Mouse (Mus musculus) neural tube, embryonic 14.5 days (tissue): Measurements from ENCODE around the gene Slc16a13. TPM values are rescaled to one million over a fixed set of nuclear protein-coding genes. Genes with fewer than 3 reads are reported as not detected.
"Not testable (repeated sequence)": the region's sequence is repeated elsewhere in the genome, so short reads cannot be mapped to it uniquely, and the experiment has no call there.

Source experiments
- ATAC-seq: fragments of 200-750 bp; cut with Nextera tagmentation; 2 replicates; pipeline ENCODE4 v1.8.0; 2017; ENCODE audit warnings: low read depth, mild to moderate bottlenecking, moderate TSS enrichment, moderate library complexity
- H3K27ac ChIP-seq: fragments of 300-500 bp; sonication (generic); 2 replicates; pipeline ENCODE4 v1.5.1; 2014; ENCODE audit warnings: low read depth, mild to moderate bottlenecking, control low read depth, low read length, moderate library complexity, mixed read lengths
- H3K27me3 ChIP-seq: fragments of 300-500 bp; sonication (generic); 2 replicates; pipeline ENCODE4 v1.6.1; 2014; ENCODE audit warnings: low read length; ENCODE audit not compliant: control insufficient read depth, insufficient read depth
- H3K36me3 ChIP-seq: fragments of 300-500 bp; sonication (generic); 2 replicates; pipeline ENCODE4 v1.6.1; 2014; ENCODE audit warnings: low read length, mixed read lengths; ENCODE audit not compliant: control insufficient read depth, insufficient read depth
- H3K4me1 ChIP-seq: fragments of 300-500 bp; sonication (generic); 2 replicates; pipeline ENCODE4 v1.6.1; 2014; ENCODE audit warnings: low read length; ENCODE audit not compliant: control insufficient read depth, insufficient read depth
- H3K4me2 ChIP-seq: fragments of 300-500 bp; sonication (generic); 2 replicates; pipeline ENCODE4 v1.6.1; 2014; ENCODE audit warnings: mild to moderate bottlenecking, low read depth, low read length, control low read depth
- H3K4me3 ChIP-seq: fragments of 300-500 bp; sonication (generic); 2 replicates; pipeline ENCODE4 v1.5.1; 2014; ENCODE audit warnings: low read depth, low read length, control low read depth, mixed read lengths
- H3K9ac ChIP-seq: fragments of 300-500 bp; sonication (generic); replicated peaks from 2 replicates; pipeline ENCODE4 v1.6.1; 2014; ENCODE audit warnings: low read depth, mild to moderate bottlenecking, control low read depth, low read length, mixed read lengths
- H3K9me3 ChIP-seq: fragments of 300-500 bp; sonication (generic); 2 replicates; pipeline ENCODE4 v1.6.1; 2016; ENCODE audit warnings: low read length; ENCODE audit not compliant: control insufficient read depth
- WGBS: fragments of 180-500 bp; shearing (Covaris S2); extraction: QIAGEN DNeasy Blood & Tissue Kit; methylation state at CpG from one replicate; pipeline ENCODE4 v1.1.7; 2014; 5-methylcytosine and 5-hydroxymethylcytosine counted together
- microRNA counts: library from miRNA; unstranded; fragments of <30 nt; microRNA quantifications from one replicate; lab custom pipeline; 2016
- microRNA-seq: library from miRNA; unstranded; fragments of <30 nt; microRNA quantifications from one replicate; pipeline ENCODE4, GENCODE M21; 2016
- polyA plus RNA-seq: library from polyadenylated mRNA; unstranded; fragments of >200 nt; fragmentation: Nextera tagmentation; extraction: Ambion mirVana; gene quantifications from 2 replicates; pipeline ENCODE4 v1.2.1, GENCODE M21; 2014

Gene Slc16a13
- polyA plus RNA-seq, 1 experiment from 2014 or later = 10.4 TPM

DNA sequence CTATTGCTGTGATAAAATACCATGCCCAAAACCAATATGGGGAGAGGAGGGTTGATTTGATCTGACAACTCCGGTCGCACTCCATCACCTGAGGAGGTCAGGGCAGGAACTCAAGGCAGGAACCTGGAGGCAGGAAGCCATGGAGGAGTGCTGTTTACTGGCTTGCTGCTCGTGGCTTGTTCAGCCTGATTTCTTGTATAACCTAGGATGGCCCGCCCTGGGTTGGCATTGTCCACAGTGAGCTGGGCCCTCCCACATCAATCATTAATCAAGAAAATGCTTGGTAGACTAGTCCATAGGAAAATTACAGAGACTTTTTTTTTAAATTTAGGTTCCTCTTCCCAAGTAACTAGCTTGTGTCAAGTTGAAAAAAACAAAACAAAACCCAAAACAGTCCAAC, 46.4 kb downstream of the Slc16a13 start:
- Histone ChIP-seq H3K4me3 (no peak overlapping the region), H3K4me2 (no peak overlapping the region), H3K9me3 (no peaks in the 10 kb centered on the region), H3K4me1 (no peaks in the 10 kb centered on the region), H3K9ac (no peak overlapping the region), H3K27me3 (no peaks in the 10 kb centered on the region), H3K27ac (no peak overlapping the region), H3K36me3 (no peaks in the 10 kb centered on the region)
- 89% methylated on average over 4 of the region's 4 CpGs for WGBS
- no peak for ATAC-seq

DNA sequence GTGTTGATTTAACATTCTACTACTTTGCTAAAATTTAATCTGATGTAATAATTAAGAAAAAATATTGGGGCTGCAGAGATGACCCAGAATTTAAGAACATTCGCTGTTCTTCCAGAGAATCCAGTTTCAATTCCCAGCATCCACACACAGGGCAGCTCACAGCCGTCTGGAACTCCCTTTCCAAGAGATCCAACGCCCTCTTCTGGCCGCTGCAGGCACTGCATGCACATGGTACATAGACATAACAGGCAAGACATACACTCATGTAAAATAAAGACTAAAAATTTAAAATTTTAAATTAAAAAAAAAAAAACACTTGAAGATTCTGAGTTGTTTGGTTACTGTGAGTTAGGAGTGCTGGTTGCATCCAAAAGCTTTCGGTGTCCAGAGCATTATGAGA, 48.6 kb downstream of the Slc16a13 start:
- Histone ChIP-seq H3K9me3 (no peaks in the 10 kb centered on the region), H3K4me1 (no peaks in the 10 kb centered on the region), H3K4me3 (no peak overlapping the region), H3K36me3 (no peaks in the 10 kb centered on the region), H3K27me3 (no peaks in the 10 kb centered on the region), H3K9ac (no peak overlapping the region), H3K4me2 (no peak overlapping the region), H3K27ac (no peak overlapping the region)
- ATAC-seq = no peak
- WGBS = 53% methylated on average over 5 of the region's 5 CpGs

DNA sequence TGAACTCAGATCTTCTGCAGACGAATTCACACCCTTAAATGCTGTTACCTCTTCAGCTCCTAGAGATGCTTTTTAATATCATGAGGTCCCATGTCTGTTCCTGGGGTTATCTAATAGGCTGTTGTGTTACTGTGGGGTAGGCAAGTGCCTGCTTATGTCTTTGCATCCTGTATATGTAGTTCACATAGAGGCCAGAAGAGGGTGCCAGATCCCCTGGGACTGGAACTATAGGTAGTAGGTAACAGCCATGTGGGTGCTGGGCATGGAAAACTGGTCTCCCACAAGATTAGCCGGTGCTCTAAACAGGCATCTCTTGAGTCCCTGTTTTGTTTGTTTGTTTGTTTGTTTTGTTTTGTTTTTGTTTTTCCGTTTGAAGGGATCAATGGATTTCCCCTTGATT, 49.0 kb downstream of the Slc16a13 start:
- H3K4me3 ChIP-seq = no peak overlapping the region
- no peak overlapping the region for H3K9ac ChIP-seq
- H3K27me3 ChIP-seq = no peaks in the 10 kb centered on the region
- no peak for ATAC-seq
- H3K27ac ChIP-seq = no peak overlapping the region
- 49% methylated on average over 3 of the region's 3 CpGs for WGBS
- H3K4me2 ChIP-seq = no peak overlapping the region
- no peaks in the 10 kb centered on the region for H3K9me3 ChIP-seq
- no peaks in the 10 kb centered on the region for H3K36me3 ChIP-seq
- no peaks in the 10 kb centered on the region for H3K4me1 ChIP-seq

DNA sequence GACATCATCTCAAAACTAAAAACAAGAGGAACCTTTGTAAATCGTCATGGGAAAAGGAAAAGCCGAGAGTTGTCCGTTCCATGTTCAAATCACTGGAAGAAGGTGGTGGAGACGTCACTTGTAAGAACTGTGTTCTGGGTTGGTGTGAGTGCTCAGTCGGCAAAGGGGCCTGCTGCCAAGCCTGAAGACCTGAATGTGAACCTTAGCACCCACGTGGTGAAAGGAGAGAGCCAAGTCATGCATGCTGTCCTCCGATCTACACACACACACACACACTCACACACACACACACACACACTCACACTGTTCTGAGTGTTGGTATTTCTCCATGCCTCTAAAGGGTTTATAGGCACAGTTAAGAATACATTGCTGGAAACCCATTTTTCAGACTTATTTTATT, 49.7 kb downstream of the Slc16a13 start:
- H3K36me3 ChIP-seq = no peaks in the 10 kb centered on the region
- H3K9ac ChIP-seq = no peak overlapping the region
- no peak overlapping the region for H3K27ac ChIP-seq
- WGBS = 77% methylated on average over 7 of the region's 7 CpGs
- no peaks in the 10 kb centered on the region for H3K4me1 ChIP-seq
- no peak overlapping the region for H3K4me2 ChIP-seq
- ATAC-seq = no peak
- no peaks in the 10 kb centered on the region for H3K27me3 ChIP-seq
- H3K9me3 ChIP-seq = no peaks in the 10 kb centered on the region
- H3K4me3 ChIP-seq = no peak overlapping the region

DNA sequence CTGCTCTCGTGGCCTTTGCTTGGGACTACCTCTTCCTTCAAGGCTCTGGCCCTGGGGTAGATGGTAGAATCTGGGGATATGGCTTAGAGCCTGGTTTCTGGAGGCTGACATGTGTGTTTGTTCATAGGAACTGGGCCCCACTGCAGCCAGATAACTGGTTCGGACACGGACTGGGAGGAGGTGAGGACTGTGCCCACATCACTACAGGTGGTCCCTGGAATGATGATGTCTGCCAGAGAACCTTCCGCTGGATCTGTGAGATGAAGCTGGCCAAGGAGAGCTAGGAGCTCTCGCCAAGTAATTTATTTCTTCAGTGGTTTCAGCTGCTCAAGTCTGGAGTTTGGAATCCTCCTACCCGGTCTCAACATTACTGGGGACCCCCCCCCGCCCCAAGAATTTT, 50.6 kb downstream of the Slc16a13 start:
- H3K36me3 ChIP-seq = no peaks in the 10 kb centered on the region
- no peak overlapping the region for H3K4me2 ChIP-seq
- ATAC-seq = no peak
- no peak overlapping the region for H3K27ac ChIP-seq
- no peaks in the 10 kb centered on the region for H3K27me3 ChIP-seq
- no peak overlapping the region for H3K4me3 ChIP-seq
- no peaks in the 10 kb centered on the region for H3K9me3 ChIP-seq
- WGBS = 79% methylated on average over 7 of the region's 7 CpGs
- H3K9ac ChIP-seq = no peak overlapping the region
- no peaks in the 10 kb centered on the region for H3K4me1 ChIP-seq

DNA sequence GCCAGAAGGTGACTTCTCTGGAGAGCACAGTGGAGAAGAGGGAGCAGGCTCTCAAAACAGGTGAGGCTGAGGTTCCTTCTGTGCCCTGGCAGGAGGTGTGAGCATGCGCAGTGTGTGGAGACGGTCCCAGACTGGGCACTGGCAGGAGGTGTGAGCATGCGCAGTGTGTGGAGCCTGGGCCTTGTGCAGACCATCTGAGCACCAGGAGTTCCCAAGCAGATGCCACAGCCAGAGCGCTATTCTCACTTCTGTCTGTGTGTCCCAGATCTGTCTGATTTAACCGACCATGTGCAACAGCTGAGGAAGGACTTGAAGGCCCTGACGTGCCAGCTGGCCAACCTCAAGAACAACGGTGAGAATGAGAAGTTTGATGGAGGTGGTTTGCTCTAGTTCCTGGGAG, 51.4 kb downstream of the Slc16a13 start:
- not testable (repeated sequence) for H3K27ac ChIP-seq, H3K4me2 ChIP-seq, H3K27me3 ChIP-seq, H3K4me1 ChIP-seq, H3K4me3 ChIP-seq, ATAC-seq, H3K9me3 ChIP-seq, H3K36me3 ChIP-seq, H3K9ac ChIP-seq
- 96% methylated on average over 7 of the region's 7 CpGs for WGBS

DNA sequence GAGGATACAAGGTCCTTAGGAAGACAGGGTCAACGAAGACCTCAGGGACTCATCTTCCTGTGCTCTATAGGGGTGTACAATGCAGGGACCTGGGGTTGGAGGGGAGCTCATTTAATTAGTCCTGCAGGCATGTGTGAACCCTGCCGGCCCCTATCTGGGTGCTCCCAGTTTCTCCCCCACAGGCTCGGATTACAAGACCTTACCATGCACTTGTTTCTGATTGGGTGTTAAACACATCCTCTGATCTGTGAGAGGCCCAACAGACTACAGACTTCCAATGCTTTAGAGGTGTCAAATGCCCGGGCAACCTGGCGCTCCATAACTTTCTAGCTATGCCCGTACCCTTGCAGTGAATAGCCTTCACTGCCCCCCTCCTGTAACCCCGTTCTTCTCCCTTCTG, 52.7 kb downstream of the Slc16a13 start:
- whole genome bisulfite sequencing = 60% methylated on average over 7 of the region's 7 CpGs
- no peak for ATAC-seq
- H3K9me3 ChIP-seq = no peaks in the 10 kb centered on the region
- no peaks in the 10 kb centered on the region for H3K4me1 ChIP-seq
- no peaks in the 10 kb centered on the region for H3K27me3 ChIP-seq
- H3K4me3 ChIP-seq = no peak overlapping the region
- no peak overlapping the region for H3K9ac ChIP-seq
- no peak overlapping the region for H3K4me2 ChIP-seq
- no peak overlapping the region for H3K27ac ChIP-seq
- no peaks in the 10 kb centered on the region for H3K36me3 ChIP-seq

MicroRNAs encoded within 50 kb of the gene (microRNA counts, 519-probe panel; counts per million panel counts)
- 2,667 counts per million, percentile 16 among the panel's probes with 10 or more counts for microRNA mmu-miR-195 (lab: Ali Mortazavi, UCI)
- microRNA mmu-miR-497 (lab: Ali Mortazavi, UCI) = not detected

Small RNA genes lying within 50 kb of the gene (microRNA-seq; reads per million reads assigned to microRNA genes)
- gene Mir195a = 264 reads per million, percentile 59 among the genes with 10 or more reads in this experiment
- gene Mir497 = not detected
- gene Mir497b = not detected

Other genes with a start within 250 kb of the Slc16a13 start
- 26.5 and 27.1 TPM in 2 replicates for gene Ctdnep1, start 239.9 kb downstream of the Slc16a13 start, polyA plus RNA-seq
- 159 and 175 TPM in 2 replicates for gene Elp5, start 238.5 kb downstream of the Slc16a13 start, polyA plus RNA-seq
- gene Gabarap, start 229.9 kb downstream of the Slc16a13 start, polyA plus RNA-seq = 609 and 643 TPM in 2 replicates
- gene Phf23, start 225.3 kb downstream of the Slc16a13 start, polyA plus RNA-seq = 28.8 and 37.8 TPM in 2 replicates
- gene Dvl2, start 220.5 kb downstream of the Slc16a13 start, polyA plus RNA-seq = 19.0 and 19.2 TPM in 2 replicates
- gene Acadvl, start 205.7 kb downstream of the Slc16a13 start, polyA plus RNA-seq = 49.5 and 57.2 TPM in 2 replicates
- 24.9 and 31.6 TPM in 2 replicates for gene Dlg4, start 204.1 kb downstream of the Slc16a13 start, polyA plus RNA-seq
- 3.7 TPM in 1 of 2 replicates, not detected in the other for gene Asgr1, start 167.0 kb downstream of the Slc16a13 start, polyA plus RNA-seq
- 0.26 TPM in 1 of 2 replicates, not detected in the other for gene Asgr2, start 128.4 kb downstream of the Slc16a13 start, polyA plus RNA-seq
- 0.20 and 0.68 TPM in 2 replicates for gene Mgl2, start 90.7 kb downstream of the Slc16a13 start, polyA plus RNA-seq
- 1.1 TPM in 1 of 2 replicates, not detected in the other for gene Clec10a, start 64.9 kb downstream of the Slc16a13 start, polyA plus RNA-seq
- 3.0 and 4.0 TPM in 2 replicates for gene Slc16a11, start 8.3 kb downstream of the Slc16a13 start, polyA plus RNA-seq
- gene Bcl6b, start 8.7 kb upstream of the Slc16a13 start, polyA plus RNA-seq = 1.8 and 5.7 TPM in 2 replicates
- gene 0610010K14Rik, start 16.9 kb upstream of the Slc16a13 start, polyA plus RNA-seq = 160 and 161 TPM in 2 replicates
- 12.7 and 13.3 TPM in 2 replicates for gene Gm21988, start 18.8 kb upstream of the Slc16a13 start, polyA plus RNA-seq
- 389 and 413 TPM in 2 replicates for gene Rnasek, start 18.8 kb upstream of the Slc16a13 start, polyA plus RNA-seq
- 0.08 and 2.1 TPM in 2 replicates for gene Alox12, start 34.3 kb upstream of the Slc16a13 start, polyA plus RNA-seq
- not detected in 2 replicates for gene Alox12e, start 101.6 kb upstream of the Slc16a13 start, polyA plus RNA-seq
- gene Alox15, start 131.0 kb upstream of the Slc16a13 start, polyA plus RNA-seq = not detected in 2 replicates
- gene Pelp1, start 189.0 kb upstream of the Slc16a13 start, polyA plus RNA-seq = 29.3 and 32.1 TPM in 2 replicates
- gene Arrb2, start 211.6 kb upstream of the Slc16a13 start, polyA plus RNA-seq = 44.1 and 54.5 TPM in 2 replicates
- gene Med11, start 230.9 kb upstream of the Slc16a13 start, polyA plus RNA-seq = 41.4 and 46.6 TPM in 2 replicates
- gene Zmynd15, start 238.4 kb upstream of the Slc16a13 start, polyA plus RNA-seq = 0.31 and 1.5 TPM in 2 replicates
- gene Cxcl16, start 238.9 kb upstream of the Slc16a13 start, polyA plus RNA-seq = 1.2 and 14.6 TPM in 2 replicates